ENCODE assay signal across 25 mouse cellular contexts in the genomic region with DNA sequence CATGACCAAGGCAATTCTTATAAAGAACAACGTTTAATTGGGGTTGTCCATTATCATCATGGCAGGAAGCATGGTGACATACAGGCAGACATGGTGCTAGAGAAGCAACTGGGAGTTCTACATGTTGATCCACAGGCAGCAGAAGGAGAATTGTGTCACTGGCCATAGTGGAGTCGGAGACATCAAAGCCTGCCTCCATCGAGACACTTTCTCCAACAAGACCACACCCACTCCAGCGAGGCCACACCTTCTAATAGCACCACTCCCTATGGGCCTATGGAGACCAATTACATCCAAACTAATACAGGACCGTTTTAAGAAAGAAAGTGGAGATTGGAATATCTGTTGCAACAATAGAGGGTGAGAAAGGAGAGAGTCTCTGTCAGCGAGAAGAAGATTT. TPM values are rescaled to one million over a fixed set of nuclear protein-coding genes. Genes with fewer than 3 reads are reported as not detected.
A peak's percentile ranks its signal among the peaks of the same experiment; 100 is the strongest.
DNase-seq lines count a peak whose midpoint lies in the region; ATAC-seq lines count a peak whose summit lies in the region.
"Had no signal": no experiment of that assay in that cellular context is flagged by ENCODE, and none has a peak within 500 bp of the region (broad histone marks: within the 10 kb centered on the region; RNA-seq: fewer than 3 reads in every experiment).

No protein-coding gene starts in this region.

- no peak overlapping the region for H3K4me2 ChIP-seq in forebrain, embryonic 14.5 days (ENCODE audit: low read length)
- H3K4me2 ChIP-seq: embryonic facial prominence, embryonic 12.5 days; forebrain, embryonic 13.5 days had no signal

- H3K4me3 ChIP-seq in megakaryocyte, embryonic 14.5 days (replicated peaks), result peak overlapping the region; percentile 18
- no peak overlapping the region for H3K4me3 ChIP-seq in forebrain, embryonic 14.5 days (ENCODE audit: low read depth, low read length)
- H3K4me3 ChIP-seq: embryonic facial prominence, embryonic 10.5 days; embryonic facial prominence, embryonic 12.5 days; forebrain, embryonic 13.5 days had no signal

- H3K4me1 ChIP-seq in megakaryocyte, embryonic 14.5 days, result peaks cover 62% of the 10 kb centered on the region
- peaks cover 8% of the 10 kb centered on the region for H3K4me1 ChIP-seq in forebrain, embryonic 14.5 days (ENCODE audit: control insufficient read depth, insufficient read depth, low read length)

- peaks cover 9% of the 10 kb centered on the region for H3K36me3 ChIP-seq in megakaryocyte, embryonic 14.5 days (replicated peaks; ENCODE audit: low read length)
- no peaks in the 10 kb centered on the region; the same call in 1 of the 2 replicates for H3K36me3 ChIP-seq in forebrain, embryonic 14.5 days (ENCODE audit: control insufficient read depth, insufficient read depth, low read length)

- no peaks in the 10 kb centered on the region for H3K9me3 ChIP-seq in megakaryocyte, embryonic 14.5 days
- no peaks in the 10 kb centered on the region for H3K9me3 ChIP-seq in forebrain, embryonic 14.5 days (replicated peaks; ENCODE audit: control insufficient read depth, low read length)
- H3K9me3 ChIP-seq: embryonic facial prominence, embryonic 10.5 days; embryonic facial prominence, embryonic 12.5 days; forebrain, embryonic 13.5 days; G1E had no signal

- no peak for ATAC-seq in megakaryocyte, adult 5-6 weeks (ENCODE audit: poor library complexity, severe bottlenecking)
- ATAC-seq in forebrain, embryonic 14.5 days, result no peak
- ATAC-seq: activated CD4-positive, CD25-positive, alpha-beta regulatory T cell, adult 4 months; CD4-positive, CD25-positive, alpha-beta regulatory T cell, adult 4 months; forebrain, embryonic 13.5 days; forebrain, embryonic 16.5 days; Patski had no signal

- no peak overlapping the region for H3K27ac ChIP-seq in forebrain, embryonic 14.5 days (ENCODE audit: low read depth, low read length)
- H3K27ac ChIP-seq: embryonic facial prominence, embryonic 10.5 days; embryonic facial prominence, embryonic 12.5 days; forebrain, embryonic 13.5 days had no signal

- no peak overlapping the region for H3K9ac ChIP-seq in forebrain, embryonic 14.5 days (ENCODE audit: low read length)
- H3K9ac ChIP-seq: embryonic facial prominence, embryonic 12.5 days; forebrain, embryonic 13.5 days had no signal

- peaks cover 9% of the 10 kb centered on the region for H3K27me3 ChIP-seq in megakaryocyte, embryonic 14.5 days (replicated peaks)
- H3K27me3 ChIP-seq in forebrain, embryonic 14.5 days (replicated peaks; ENCODE audit: control insufficient read depth, insufficient read depth, low read length), result no peaks in the 10 kb centered on the region
- H3K27me3 ChIP-seq: CH12.LX; embryonic facial prominence, embryonic 12.5 days; forebrain, embryonic 13.5 days; Patski had no signal

- peak; percentile 68 for DNase-seq in heart, adult 11 months
- DNase-seq in heart, postnatal 4 days, result no peak
- peak; percentile 57 for DNase-seq in R1 (ENCODE audit: low read depth, low spot score)
- DNase-seq in testis, postnatal 10 days (ENCODE audit: low spot score), result no peak
- DNase-seq in forebrain, embryonic 14.5 days (ENCODE audit: low spot score), result no peak
- DNase-seq: adrenal gland, adult 8-10 months; adrenal gland, postnatal 14 days; adrenal gland, postnatal 36 days; B cell, adult 2 months; cerebellum, adult 11-12 months; cerebellum, adult 2 months; cerebellum, adult 9-10 months; cerebellum, postnatal 10 days; cerebellum, postnatal 25 days had no signal

- 82% methylated on average over 6 of the region's 6 CpGs for WGBS in forebrain, embryonic 14.5 days

RNA-seq across cellular contexts. Expression of gene Fam133b, which starts 1.8 kb away (rescaled TPM):
- 10 to 100 TPM; 23.1 to 24.3 TPM for total RNA-seq in heart, postnatal 4 days (2021)
- 3.6 and 13.4 TPM in 2 replicates for polyA plus RNA-seq in megakaryocyte, embryonic 14.5 days (2012; ENCODE audit: insufficient read depth, low replicate concordance)
- 37.1 and 39.5 TPM in 2 replicates for total RNA-seq in megakaryocyte, adult 5-6 weeks (2015)
- total RNA-seq in megakaryocyte, adult 5-6 weeks (2017), result 47.1 and 50.9 TPM in 2 replicates
- polyA plus RNA-seq in forebrain, embryonic 14.5 days (2014; fragmentation: Nextera tagmentation; extraction: Ambion mirVana), result 26.9 and 29.6 TPM in 2 replicates

RNA-seq across cellular contexts. Expression of gene 1700109H08Rik, which starts 29.5 kb away (rescaled TPM):
- 1 to 10 TPM; 3.9 to 4.2 TPM for total RNA-seq in heart, postnatal 4 days (2021)
- polyA plus RNA-seq in megakaryocyte, embryonic 14.5 days (2012; ENCODE audit: insufficient read depth, low replicate concordance), result 1.0 TPM in 1 of 2 replicates, not detected in the other
- total RNA-seq in megakaryocyte, adult 5-6 weeks (2015), result 4.5 and 12.2 TPM in 2 replicates
- 4.9 and 5.0 TPM in 2 replicates for total RNA-seq in megakaryocyte, adult 5-6 weeks (2017)
- 1.1 and 2.3 TPM in 2 replicates for polyA plus RNA-seq in forebrain, embryonic 14.5 days (2014; fragmentation: Nextera tagmentation; extraction: Ambion mirVana)

RNA-seq across cellular contexts. Expression of gene Pex1, which starts 54.0 kb away (rescaled TPM):
- total RNA-seq in heart, postnatal 4 days (2021), result 10 to 100 TPM; 11.3 to 12.3 TPM
- 0.64 TPM in 1 of 2 replicates, not detected in the other for polyA plus RNA-seq in megakaryocyte, embryonic 14.5 days (2012; ENCODE audit: insufficient read depth, low replicate concordance)
- total RNA-seq in megakaryocyte, adult 5-6 weeks (2015), result 10.4 and 22.3 TPM in 2 replicates
- total RNA-seq in megakaryocyte, adult 5-6 weeks (2017), result 16.6 TPM in 2 replicates
- polyA plus RNA-seq in forebrain, embryonic 14.5 days (2014; fragmentation: Nextera tagmentation; extraction: Ambion mirVana), result 12.2 and 18.1 TPM in 2 replicates

RNA-seq across cellular contexts. Expression of gene Rbm48, which starts 54.5 kb away (rescaled TPM):
- 1 to 10 TPM; 8.1 to 8.3 TPM for total RNA-seq in heart, postnatal 4 days (2021)
- 2.8 TPM in 2 replicates for polyA plus RNA-seq in megakaryocyte, embryonic 14.5 days (2012; ENCODE audit: insufficient read depth, low replicate concordance)
- total RNA-seq in megakaryocyte, adult 5-6 weeks (2015), result 9.8 and 10.4 TPM in 2 replicates
- 17.4 and 18.1 TPM in 2 replicates for total RNA-seq in megakaryocyte, adult 5-6 weeks (2017)
- polyA plus RNA-seq in forebrain, embryonic 14.5 days (2014; fragmentation: Nextera tagmentation; extraction: Ambion mirVana), result 17.3 and 19.6 TPM in 2 replicates

Comparison
In these comparisons a context has a peak if more than half of its experiments do, and no peak if none do; other contexts are left out.
1. DNase-seq: peak in heart, adult 11 months (single experiment) and R1 (single experiment); none in heart, postnatal 4 days (single experiment), testis, postnatal 10 days (single experiment) and forebrain, embryonic 14.5 days (single experiment).